Mouse (Mus musculus): ENCODE measurements at regions not wholly inside any gene's neighbourhood (a gene's known extent, or its start where the extent isn't known, plus 50 kb on each side); places are given as distances from the start of the nearest gene placed in this dataset.

- no peak for TF ChIP-seq POLR2A (IDR thresholded peaks at IDR 0.05; ENCODE audit: extremely low read depth, insufficient read depth, low read length)
- no peak for TF ChIP-seq CTCF (IDR thresholded peaks at IDR 0.05; ENCODE audit: extremely low read depth, insufficient read depth, low read length)
Measured at GRCm38 (mm10) chr7:138505205-138505604, 107.7 kb upstream of the Tcerg1l start.
